Mouse (Mus musculus): ENCODE results near the gene Dnhd1. TPM values are rescaled to one million over a fixed set of nuclear protein-coding genes. Genes with fewer than 3 reads are reported as not detected.

The Dnhd1 gene
- polyA plus RNA-seq, 1 experiment from 2014 or later, result 0.38 TPM

DNA sequence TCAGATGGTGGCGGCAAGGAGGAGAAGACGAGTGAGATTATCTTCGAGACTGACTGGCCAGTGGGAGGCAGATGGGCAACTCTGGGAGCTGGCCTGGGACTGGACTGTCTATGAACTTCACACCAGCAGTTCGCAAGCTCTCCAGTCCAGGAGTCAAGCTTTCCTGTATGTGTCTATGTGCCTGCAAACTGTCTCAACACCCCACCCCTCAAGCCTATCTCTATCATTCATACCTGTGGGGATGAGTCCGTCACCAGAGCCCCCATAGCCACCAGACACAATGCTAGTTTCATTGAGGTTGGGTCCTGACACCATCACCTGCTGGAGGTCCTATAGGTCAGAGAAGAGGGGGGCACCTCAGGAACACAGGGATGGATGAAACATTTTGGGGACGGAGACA, 11.9 kb upstream of the Dnhd1 start:
- no peaks in the 10 kb centered on the region for H3K27me3 ChIP-seq (ENCODE audit: control insufficient read depth, insufficient read depth, low read length)
- peaks cover 31% of the 10 kb centered on the region for H3K36me3 ChIP-seq (ENCODE audit: control insufficient read depth, insufficient read depth)
- no peak for ATAC-seq (replicated peaks; ENCODE audit: extremely low read depth, insufficient read depth, low FRiP score)
- H3K27ac ChIP-seq (ENCODE audit: low read length), result no peak overlapping the region
- H3K4me1 ChIP-seq (ENCODE audit: control insufficient read depth, insufficient read depth, low read length), result peaks cover 28% of the 10 kb centered on the region
- peak overlapping the region; percentile 98 for H3K4me2 ChIP-seq (ENCODE audit: low read depth, low read length)
- H3K9me3 ChIP-seq (replicated peaks; ENCODE audit: control insufficient read depth, low read length), result no peaks in the 10 kb centered on the region
- WGBS, result 90% methylated on average over 6 of the region's 6 CpGs
- H3K4me3 ChIP-seq (ENCODE audit: low read length), result no peak overlapping the region
- H3K9ac ChIP-seq (ENCODE audit: low read length), result no peak overlapping the region

- Histone ChIP-seq H3K4me1 (ENCODE audit: control insufficient read depth, insufficient read depth, low read length) (peaks cover 23% of the 10 kb centered on the region), H3K27me3 (ENCODE audit: control insufficient read depth, insufficient read depth, low read length) (no peaks in the 10 kb centered on the region), H3K4me2 (ENCODE audit: low read depth, low read length) (peak overlapping the region; percentile 98), H3K36me3 (ENCODE audit: control insufficient read depth, insufficient read depth) (peaks cover 33% of the 10 kb centered on the region), H3K9ac (ENCODE audit: low read length) (peak overlapping the region; percentile 91), H3K27ac (ENCODE audit: low read length) (peak overlapping the region; percentile 70), H3K9me3 (replicated peaks; ENCODE audit: control insufficient read depth, low read length) (no peaks in the 10 kb centered on the region), H3K4me3 (ENCODE audit: low read length) (peak overlapping the region; percentile 81)
- 47% methylated on average over 9 of the region's 9 CpGs for WGBS
- ATAC-seq (replicated peaks; ENCODE audit: extremely low read depth, insufficient read depth, low FRiP score), result no peak
These were observed 11.3 kb upstream of the Dnhd1 start for GRCm38 (mm10) chr7:105639304-105639703.

- peak within 1 kb of the TSS; percentile 91 for H3K9ac ChIP-seq (ENCODE audit: low read length)
- H3K27me3 ChIP-seq (ENCODE audit: control insufficient read depth, insufficient read depth, low read length), result no peaks in the 10 kb centered on the region
- 0% methylated on average over 2 of the region's 2 CpGs for WGBS
- no peak for ATAC-seq (replicated peaks; ENCODE audit: extremely low read depth, insufficient read depth, low FRiP score)
- H3K36me3 ChIP-seq (ENCODE audit: control insufficient read depth, insufficient read depth), result peaks cover 33% of the 10 kb centered on the region
- H3K9me3 ChIP-seq (replicated peaks; ENCODE audit: control insufficient read depth, low read length), result no peaks in the 10 kb centered on the region
- H3K4me1 ChIP-seq (ENCODE audit: control insufficient read depth, insufficient read depth, low read length), result peaks cover 20% of the 10 kb centered on the region
- peak within 1 kb of the TSS; percentile 81 for H3K4me3 ChIP-seq (ENCODE audit: low read length)
- peak within 1 kb of the TSS; percentile 94 for H3K27ac ChIP-seq (ENCODE audit: low read length)
- peak within 1 kb of the TSS; percentile 98 for H3K4me2 ChIP-seq (ENCODE audit: low read depth, low read length)
These were observed 10.9 kb upstream of the Dnhd1 start, which contains the start of gene Timm10b for GRCm38 (mm10) chr7:105639756-105640155. TSS of gene Timm10b (plus strand) at chr7:105640056.

DNA sequence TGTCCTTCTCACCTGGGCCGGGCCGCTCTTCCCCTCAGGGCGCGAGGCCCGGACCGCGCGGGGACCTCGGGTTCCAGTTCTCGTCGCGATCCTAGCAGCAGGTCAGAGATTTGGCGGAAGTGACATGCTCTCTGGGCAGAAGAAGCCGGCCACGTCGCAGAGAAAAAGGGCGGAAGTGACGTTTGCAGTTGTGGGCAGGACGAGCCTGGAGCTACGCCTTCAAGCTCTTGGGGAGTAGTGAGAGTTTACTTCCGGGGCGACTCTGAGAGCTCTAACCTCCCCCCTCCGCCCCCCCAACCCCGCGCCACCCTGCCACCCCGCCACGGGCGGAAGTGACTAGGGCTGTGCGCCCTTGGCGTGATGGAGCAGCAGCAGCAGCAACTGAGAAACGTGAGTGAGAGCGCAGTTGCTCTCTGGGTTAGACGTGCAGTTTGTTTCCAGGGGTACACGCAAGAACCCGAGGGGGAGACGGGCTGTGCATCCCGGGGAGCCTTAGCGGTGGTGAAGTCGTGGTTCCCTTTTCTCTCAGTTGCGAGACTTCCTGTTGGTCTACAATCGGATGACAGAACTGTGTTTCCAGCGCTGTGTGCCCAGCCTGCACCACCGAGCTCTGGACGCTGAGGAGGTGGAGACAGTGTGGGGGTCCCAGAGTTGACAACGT, 10.3 kb upstream of the Dnhd1 start, which contains the start of the genes Arfip2 and Gm45799:
Arfip2 (minus strand) TSS at position 184 of the 661 bp plus-strand sequence.
Gm45799 (plus strand) TSS at position 320 of the 661 bp plus-strand sequence.
- H3K27ac ChIP-seq (ENCODE audit: low read length), result peak within 1 kb of the TSS; percentile 94
- no peaks in the 10 kb centered on the region for H3K27me3 ChIP-seq (ENCODE audit: control insufficient read depth, insufficient read depth, low read length)
- H3K4me1 ChIP-seq (ENCODE audit: control insufficient read depth, insufficient read depth, low read length), result peaks cover 20% of the 10 kb centered on the region
- peak within 1 kb of the TSS; percentile 91 for H3K9ac ChIP-seq (ENCODE audit: low read length)
- ATAC-seq (replicated peaks; ENCODE audit: extremely low read depth, insufficient read depth, low FRiP score), result peak; percentile 96
- no peaks in the 10 kb centered on the region for H3K9me3 ChIP-seq (replicated peaks; ENCODE audit: control insufficient read depth, low read length)
- H3K4me3 ChIP-seq (ENCODE audit: low read length), result peak within 1 kb of the TSS; percentile 81
- WGBS, result under 1% methylated on average over 45 of the region's 45 CpGs
- peak within 1 kb of the TSS; percentile 98 for H3K4me2 ChIP-seq (ENCODE audit: low read depth, low read length)
- peaks cover 33% of the 10 kb centered on the region for H3K36me3 ChIP-seq (ENCODE audit: control insufficient read depth, insufficient read depth)

DNA sequence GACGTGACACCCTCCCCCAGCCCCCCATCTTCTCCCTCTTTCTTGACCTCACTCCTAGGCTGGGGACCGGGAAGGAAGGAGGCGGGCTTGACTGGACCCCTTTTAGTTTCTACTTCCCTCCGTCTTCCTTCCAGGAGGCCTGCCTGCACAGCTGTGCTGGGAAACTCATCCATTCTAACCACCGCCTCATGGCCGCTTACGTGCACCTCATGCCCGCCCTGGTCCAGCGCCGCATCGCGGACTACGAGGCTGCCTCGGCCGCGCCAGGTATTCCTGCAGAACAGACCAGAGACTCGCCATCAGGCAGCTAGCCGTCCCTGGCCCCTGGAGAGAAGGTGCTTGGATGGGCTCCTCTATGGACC, 9.8 kb upstream of the Dnhd1 start:
- Histone ChIP-seq H3K36me3 (ENCODE audit: control insufficient read depth, insufficient read depth) (peaks cover 29% of the 10 kb centered on the region), H3K9ac (ENCODE audit: low read length) (peak overlapping the region; percentile 91), H3K4me2 (ENCODE audit: low read depth, low read length) (peak overlapping the region; percentile 98), H3K27ac (ENCODE audit: low read length) (peak overlapping the region; percentile 94), H3K4me3 (ENCODE audit: low read length) (peak overlapping the region; percentile 81), H3K4me1 (ENCODE audit: control insufficient read depth, insufficient read depth, low read length) (peaks cover 20% of the 10 kb centered on the region), H3K9me3 (replicated peaks; ENCODE audit: control insufficient read depth, low read length) (no peaks in the 10 kb centered on the region), H3K27me3 (ENCODE audit: control insufficient read depth, insufficient read depth, low read length) (no peaks in the 10 kb centered on the region)
- WGBS, result 0% methylated on average over 18 of the region's 18 CpGs
- peak; percentile 19 for ATAC-seq (replicated peaks; ENCODE audit: extremely low read depth, insufficient read depth, low FRiP score)

DNA sequence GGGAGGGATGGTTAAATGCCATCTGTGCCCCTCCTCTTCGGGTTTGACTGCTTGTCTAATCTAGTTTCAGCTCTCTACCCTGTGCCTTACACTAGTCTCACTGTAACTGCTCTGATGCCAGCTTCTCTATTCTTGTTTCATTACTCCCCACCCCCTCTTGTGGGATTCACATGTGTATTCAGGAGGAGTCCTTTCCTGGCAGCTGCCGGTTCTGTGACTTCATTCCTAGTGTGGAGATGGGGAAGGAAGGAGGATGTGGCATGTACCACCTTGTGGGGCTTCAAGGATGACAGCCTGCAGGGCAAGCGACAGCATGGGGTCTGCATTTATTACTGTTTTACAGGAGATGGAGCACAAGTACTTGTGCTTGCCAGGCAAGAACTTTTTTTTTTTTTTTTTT, 8.7 kb upstream of the Dnhd1 start:
- Histone ChIP-seq H3K4me3 (ENCODE audit: low read length) (no peak overlapping the region), H3K27ac (ENCODE audit: low read length) (peak overlapping the region; percentile 1; the same call in 1 of the 2 replicates), H3K4me2 (ENCODE audit: low read depth, low read length) (peak overlapping the region; percentile 98), H3K9me3 (replicated peaks; ENCODE audit: control insufficient read depth, low read length) (no peaks in the 10 kb centered on the region), H3K36me3 (ENCODE audit: control insufficient read depth, insufficient read depth) (peaks cover 19% of the 10 kb centered on the region), H3K9ac (ENCODE audit: low read length) (no peak overlapping the region), H3K27me3 (ENCODE audit: control insufficient read depth, insufficient read depth, low read length) (no peaks in the 10 kb centered on the region), H3K4me1 (ENCODE audit: control insufficient read depth, insufficient read depth, low read length) (peaks cover 20% of the 10 kb centered on the region)
- WGBS, result 61% methylated on average over 3 of the region's 3 CpGs
- ATAC-seq (replicated peaks; ENCODE audit: extremely low read depth, insufficient read depth, low FRiP score), result no peak

DNA sequence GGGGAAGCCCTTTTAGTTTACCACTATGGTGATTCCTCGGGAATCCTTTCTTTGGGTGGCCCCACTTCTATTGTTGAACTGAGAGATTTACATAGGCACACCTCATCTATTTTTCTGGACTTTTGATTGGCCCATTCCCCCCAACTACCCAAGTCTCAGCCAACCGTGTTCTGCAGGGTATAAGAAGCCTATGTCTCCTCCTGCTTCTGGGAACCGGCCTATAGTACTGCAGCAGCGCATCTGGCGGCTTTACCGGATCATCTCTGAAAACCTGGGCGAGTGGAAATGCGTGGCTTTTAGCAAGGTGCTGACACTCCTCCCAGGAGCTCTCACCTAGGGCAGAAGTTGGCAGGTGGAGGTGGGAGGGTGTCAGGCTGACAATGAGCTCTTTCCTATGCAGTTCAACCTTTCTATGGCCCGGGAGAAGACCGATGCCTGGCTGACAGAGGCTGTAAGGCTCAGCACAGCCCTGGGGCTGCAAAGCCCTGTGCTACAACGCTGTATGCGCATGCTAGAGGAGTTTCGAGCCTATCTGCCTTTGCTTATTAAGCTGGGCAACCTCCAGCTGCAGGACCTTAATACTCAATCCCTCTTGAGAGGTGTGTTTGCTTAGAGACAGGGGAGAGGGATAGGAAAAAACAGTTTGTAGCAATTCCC, 35.0 kb downstream of the Dnhd1 start:
- no peaks in the 10 kb centered on the region for H3K27me3 ChIP-seq (ENCODE audit: control insufficient read depth, insufficient read depth, low read length)
- no peak for ATAC-seq (replicated peaks; ENCODE audit: extremely low read depth, insufficient read depth, low FRiP score)
- H3K9ac ChIP-seq (ENCODE audit: low read length), result no peak overlapping the region
- no peak overlapping the region for H3K27ac ChIP-seq (ENCODE audit: low read length)
- H3K4me3 ChIP-seq (ENCODE audit: low read length), result no peak overlapping the region
- no peaks in the 10 kb centered on the region for H3K9me3 ChIP-seq (replicated peaks; ENCODE audit: control insufficient read depth, low read length)
- WGBS, result 14% methylated on average over 13 of the region's 13 CpGs
- H3K4me1 ChIP-seq (ENCODE audit: control insufficient read depth, insufficient read depth, low read length), result no peaks in the 10 kb centered on the region
- no peaks in the 10 kb centered on the region for H3K36me3 ChIP-seq (ENCODE audit: control insufficient read depth, insufficient read depth)
- 0 out of 2 replicates have a peak overlapping the region, but pooled peaks have one; percentile 23 for H3K4me2 ChIP-seq (ENCODE audit: low read depth, low read length)

DNA sequence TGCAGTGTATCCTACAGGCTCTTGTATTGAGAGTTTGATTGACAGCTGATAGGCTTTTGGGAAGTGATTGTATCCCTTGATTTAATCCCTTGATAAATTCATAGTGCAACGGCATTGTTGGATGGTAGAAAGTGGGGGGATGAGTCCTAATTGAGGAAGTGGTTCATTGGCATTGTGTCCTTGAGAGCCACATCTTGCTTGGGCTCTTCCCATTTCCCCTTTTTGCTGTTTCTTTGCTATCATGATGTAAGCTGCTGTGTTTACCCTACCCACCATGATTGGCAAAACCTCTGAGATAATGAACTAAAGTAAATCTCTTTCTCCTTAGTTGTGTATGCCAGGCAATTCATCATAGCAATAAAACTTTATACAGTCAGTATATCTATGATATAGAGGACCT, 40.2 kb downstream of the Dnhd1 start:
- 46% methylated on average over 1 of the region's 1 CpGs for WGBS
- Histone ChIP-seq H3K4me1 (ENCODE audit: control insufficient read depth, insufficient read depth, low read length) (no peaks in the 10 kb centered on the region), H3K9me3 (replicated peaks; ENCODE audit: control insufficient read depth, low read length) (no peaks in the 10 kb centered on the region), H3K4me3 (ENCODE audit: low read length) (no peak overlapping the region), H3K4me2 (ENCODE audit: low read depth, low read length) (no peak overlapping the region), H3K36me3 (ENCODE audit: control insufficient read depth, insufficient read depth) (no peaks in the 10 kb centered on the region), H3K27ac (ENCODE audit: low read length) (no peak overlapping the region), H3K27me3 (ENCODE audit: control insufficient read depth, insufficient read depth, low read length) (no peaks in the 10 kb centered on the region), H3K9ac (ENCODE audit: low read length) (no peak overlapping the region)
- no peak for ATAC-seq (replicated peaks; ENCODE audit: extremely low read depth, insufficient read depth, low FRiP score)

GRCm38 (mm10) chr7:105703184-105703583, 52.6 kb downstream of the Dnhd1 start:
- no peak overlapping the region for H3K4me3 ChIP-seq (ENCODE audit: low read length)
- no peaks in the 10 kb centered on the region for H3K36me3 ChIP-seq (ENCODE audit: control insufficient read depth, insufficient read depth)
- WGBS, result 77% methylated on average over 16 of the region's 16 CpGs
- no peak overlapping the region for H3K4me2 ChIP-seq (ENCODE audit: low read depth, low read length)
- no peaks in the 10 kb centered on the region for H3K4me1 ChIP-seq (ENCODE audit: control insufficient read depth, insufficient read depth, low read length)
- no peaks in the 10 kb centered on the region for H3K9me3 ChIP-seq (replicated peaks; ENCODE audit: control insufficient read depth, low read length)
- no peak overlapping the region for H3K9ac ChIP-seq (ENCODE audit: low read length)
- no peak overlapping the region for H3K27ac ChIP-seq (ENCODE audit: low read length)
- H3K27me3 ChIP-seq (ENCODE audit: control insufficient read depth, insufficient read depth, low read length), result no peaks in the 10 kb centered on the region
- ATAC-seq (replicated peaks; ENCODE audit: extremely low read depth, insufficient read depth, low FRiP score), result no peak
